Mouse (Mus musculus) stomach, postnatal 0 days (tissue): ENCODE measurements around the gene Jph2. TPM values are rescaled to one million over a fixed set of nuclear protein-coding genes. Genes with fewer than 3 reads are reported as not detected.

Experiments used
- ATAC-seq: fragments of 200-750 bp; cut with Nextera tagmentation; 2 replicates; pipeline ENCODE4 v1.8.0; 2017; ENCODE audit not compliant: low FRiP score, low TSS enrichment
- DNase-seq: peaks from one replicate; pipeline ENCODE4 v3.0.0-alpha.2; 2016; ENCODE audit warnings: low spot score
- H3K27ac ChIP-seq: fragments of 300-500 bp; sonication (generic); replicated peaks from 2 replicates; pipeline ENCODE4 v1.5.1; 2014; ENCODE audit warnings: mild to moderate bottlenecking, control low read depth
- H3K27me3 ChIP-seq: fragments of 300-500 bp; sonication (generic); 2 replicates; pipeline ENCODE4 v1.6.1; 2014; ENCODE audit warnings: low read length; ENCODE audit not compliant: control insufficient read depth, insufficient read depth
- H3K36me3 ChIP-seq: fragments of 300-500 bp; sonication (generic); 2 replicates; pipeline ENCODE4 v1.6.1; 2014; ENCODE audit warnings: low read length, mixed read lengths; ENCODE audit not compliant: control insufficient read depth, insufficient read depth
- H3K4me1 ChIP-seq: fragments of 300-500 bp; sonication (generic); replicated peaks from 2 replicates; pipeline ENCODE4 v1.6.1; 2014; ENCODE audit warnings: antibody characterized with exemption; ENCODE audit not compliant: control insufficient read depth, insufficient read depth
- H3K4me2 ChIP-seq: fragments of 300-500 bp; sonication (generic); replicated peaks from 2 replicates; pipeline ENCODE4 v1.6.1; 2014; ENCODE audit warnings: low read depth, mild to moderate bottlenecking, control low read depth, moderate library complexity
- H3K4me3 ChIP-seq: fragments of 300-500 bp; sonication (generic); 2 replicates; pipeline ENCODE4 v1.5.1; 2014; ENCODE audit warnings: low read depth, low read length, control low read depth
- H3K9ac ChIP-seq: fragments of 300-500 bp; sonication (generic); 2 replicates; pipeline ENCODE4 v1.6.1; 2014; ENCODE audit warnings: mild to moderate bottlenecking, low read length, control low read depth, mixed read lengths
- H3K9me3 ChIP-seq: fragments of 300-500 bp; sonication (generic); 2 replicates; pipeline ENCODE4 v1.6.1; 2016; ENCODE audit warnings: low read length; ENCODE audit not compliant: control insufficient read depth
- CTCF ChIP-seq: IDR thresholded peaks from 2 replicates; pipeline ENCODE4 v1.5.1; 2016; ENCODE audit warnings: antibody characterized with exemption, low read depth, mild to moderate bottlenecking, moderate library complexity
- EP300 ChIP-seq: optimal IDR thresholded peaks from 2 replicates; pipeline ENCODE3; 2016; ENCODE audit warnings: antibody characterized with exemption
- WGBS: fragments of 180-500 bp; shearing (Covaris S2); extraction: QIAGEN DNeasy Blood & Tissue Kit; methylation state at CpG from one replicate; pipeline ENCODE4 v1.1.7; 2014; 5-methylcytosine and 5-hydroxymethylcytosine counted together
- polyA plus RNA-seq: library from polyadenylated mRNA; unstranded; fragments of >200 nt; fragmentation: Nextera tagmentation; extraction: Ambion mirVana; gene quantifications from 2 replicates; pipeline ENCODE4 v1.2.1, GENCODE M21; 2015

The Jph2 gene
- polyA plus RNA-seq, 1 experiment from 2014 or later = 13.9 TPM

- H3K4me1 ChIP-seq = no peaks in the 10 kb centered on the region
- DNase-seq (no peak), ATAC-seq (no peak)
- H3K27me3 ChIP-seq = no peaks in the 10 kb centered on the region
- no peak overlapping the region for H3K4me3 ChIP-seq
- no peak overlapping the region for H3K9ac ChIP-seq
- no peaks in the 10 kb centered on the region for H3K9me3 ChIP-seq
- 76% methylated on average over 8 of the region's 8 CpGs for WGBS
- TF ChIP-seq EP300 (no peak), CTCF (no peak)
- no peaks in the 10 kb centered on the region for H3K36me3 ChIP-seq
- H3K27ac ChIP-seq = no peak overlapping the region
- no peak overlapping the region for H3K4me2 ChIP-seq
Observed at GRCm38 (mm10) chr2:163355666-163356065, 42.1 kb downstream of the Jph2 start.

GRCm38 (mm10) chr2:163353731-163354130 is 44.1 kb downstream of the Jph2 start:
- DNase-seq (peak; percentile 22), ATAC-seq (peak; percentile 80)

GRCm38 (mm10) chr2:163350443-163350842 is 47.4 kb downstream of the Jph2 start:
- WGBS = 54% methylated on average over 5 of the region's 5 CpGs
- Histone ChIP-seq H3K9ac (no peak overlapping the region), H3K4me3 (no peak overlapping the region), H3K27ac (no peak overlapping the region), H3K27me3 (no peaks in the 10 kb centered on the region), H3K4me1 (0 out of 2 replicates have a peak, but pooled peaks cover 2% of the 10 kb centered on the region), H3K36me3 (no peaks in the 10 kb centered on the region), H3K4me2 (no peak overlapping the region), H3K9me3 (no peaks in the 10 kb centered on the region)
- ATAC-seq (no peak), DNase-seq (no peak)
- TF ChIP-seq EP300 (no peak), CTCF (peak; percentile 47)

More at GRCm38 (mm10) chr2:163353731-163354130, 44.1 kb downstream of the Jph2 start:
- H3K4me2 ChIP-seq = no peak overlapping the region
- peak overlapping the region; percentile 78 for H3K27ac ChIP-seq
- H3K9me3 ChIP-seq = no peaks in the 10 kb centered on the region
- no peak overlapping the region for H3K4me3 ChIP-seq
- no peaks in the 10 kb centered on the region for H3K27me3 ChIP-seq
- H3K4me1 ChIP-seq = 0 out of 2 replicates have a peak, but pooled peaks cover 2% of the 10 kb centered on the region
- H3K36me3 ChIP-seq = no peaks in the 10 kb centered on the region
- 10% methylated on average over 7 of the region's 7 CpGs for WGBS
- TF ChIP-seq EP300 (no peak), CTCF (no peak)
- H3K9ac ChIP-seq = peak overlapping the region; percentile 13; the same call in 1 of the 2 replicates

- Histone ChIP-seq H3K27me3 (no peaks in the 10 kb centered on the region), H3K27ac (peak overlapping the region; percentile 71), H3K9ac (no peak overlapping the region), H3K4me2 (no peak overlapping the region), H3K9me3 (no peaks in the 10 kb centered on the region), H3K36me3 (no peaks in the 10 kb centered on the region), H3K4me3 (no peak overlapping the region), H3K4me1 (0 out of 2 replicates have a peak, but pooled peaks cover 2% of the 10 kb centered on the region)
- DNase-seq = no peak
- no peak for ATAC-seq
- no peak for TF ChIP-seq CTCF
- TF ChIP-seq EP300 = no peak
- 41% methylated on average over 9 of the region's 9 CpGs for WGBS
Observed at GRCm38 (mm10) chr2:163349411-163349810, 48.4 kb downstream of the Jph2 start.

GRCm38 (mm10) chr2:163348677-163349076 is 49.1 kb downstream of the Jph2 start:
- H3K27ac ChIP-seq = peak overlapping the region; percentile 30; the same call in 1 of the 2 replicates
- DNase-seq (no peak), ATAC-seq (no peak; the same call in 1 of the 2 replicates)
- H3K4me3 ChIP-seq = no peak overlapping the region
- no peaks in the 10 kb centered on the region for H3K9me3 ChIP-seq
- 0 out of 2 replicates have a peak, but pooled peaks cover 2% of the 10 kb centered on the region for H3K4me1 ChIP-seq
- no peak overlapping the region for H3K4me2 ChIP-seq
- H3K9ac ChIP-seq = no peak overlapping the region
- no peaks in the 10 kb centered on the region for H3K36me3 ChIP-seq
- TF ChIP-seq CTCF = no peak
- no peak for TF ChIP-seq EP300
- WGBS = 73% methylated on average over 7 of the region's 7 CpGs
- no peaks in the 10 kb centered on the region for H3K27me3 ChIP-seq

- Histone ChIP-seq H3K27ac (no peak overlapping the region), H3K4me1 (0 out of 2 replicates have a peak, but pooled peaks cover 2% of the 10 kb centered on the region), H3K9ac (no peak overlapping the region), H3K4me3 (no peak overlapping the region), H3K27me3 (no peaks in the 10 kb centered on the region), H3K36me3 (no peaks in the 10 kb centered on the region), H3K9me3 (no peaks in the 10 kb centered on the region), H3K4me2 (no peak overlapping the region)
- WGBS = 73% methylated on average over 8 of the region's 8 CpGs
- no peak for ATAC-seq
- TF ChIP-seq CTCF (no peak), EP300 (no peak)
- DNase-seq = no peak
Observed at GRCm38 (mm10) chr2:163347517-163348184, 50.1 kb downstream of the Jph2 start.
